Mouse (Mus musculus) liver, postnatal 0 days (tissue): Measurements from ENCODE around the gene Gtf2f1. TPM values are rescaled to one million over a fixed set of nuclear protein-coding genes. Genes with fewer than 3 reads are reported as not detected.

Experiments used
- ATAC-seq: fragments of 200-750 bp; cut with Nextera tagmentation; 2 replicates; pipeline ENCODE4 v1.8.0; 2017; ENCODE audit warnings: mild to moderate bottlenecking, moderate library complexity
- DNase-seq: peaks from one replicate; pipeline ENCODE4 v3.0.0-alpha.2; 2016
- H3K27ac ChIP-seq: fragments of 300-500 bp; sonication (generic); 2 replicates; pipeline ENCODE4 v1.5.1; 2014; ENCODE audit warnings: antibody characterized with exemption, moderate library complexity, mild to moderate bottlenecking, low read depth
- H3K27me3 ChIP-seq: fragments of 300-500 bp; sonication (generic); 2 replicates; pipeline ENCODE4 v1.6.1; 2014; ENCODE audit warnings: low read length, control low read depth, mixed read lengths; ENCODE audit not compliant: insufficient read depth
- H3K36me3 ChIP-seq: fragments of 300-500 bp; sonication (generic); replicated peaks from 2 replicates; pipeline ENCODE4 v1.6.1; 2014; ENCODE audit warnings: mild to moderate bottlenecking, control low read depth, low read length, moderate library complexity, mixed read lengths; ENCODE audit not compliant: insufficient read depth
- H3K4me1 ChIP-seq: fragments of 300-500 bp; sonication (generic); 2 replicates; pipeline ENCODE4 v1.6.1; 2014; ENCODE audit warnings: antibody characterized with exemption, mild to moderate bottlenecking, control low read depth; ENCODE audit not compliant: insufficient read depth
- H3K4me2 ChIP-seq: fragments of 300-500 bp; sonication (generic); 2 replicates; pipeline ENCODE4 v1.6.1; 2014; ENCODE audit warnings: low read depth, mild to moderate bottlenecking, low read length, moderate library complexity, mixed read lengths
- H3K4me3 ChIP-seq: fragments of 300-500 bp; sonication (generic); 2 replicates; pipeline ENCODE4 v1.5.1; 2014; ENCODE audit warnings: low read depth, low read length
- H3K9ac ChIP-seq: fragments of 300-500 bp; sonication (generic); replicated peaks from 2 replicates; pipeline ENCODE4 v1.6.1; 2014; ENCODE audit warnings: mild to moderate bottlenecking, moderate library complexity
- H3K9me3 ChIP-seq: fragments of 300-500 bp; sonication (generic); 2 replicates; pipeline ENCODE4 v1.6.1; 2016; ENCODE audit warnings: mild to moderate bottlenecking, control low read depth, low read length, mixed read lengths
- CTCF ChIP-seq: sonication (generic); IDR thresholded peaks from 2 replicates; pipeline ENCODE4 v1.5.1; 2016; ENCODE audit warnings: antibody characterized with exemption, low read depth
- EP300 ChIP-seq: IDR thresholded peaks from 2 replicates; pipeline ENCODE4 v1.6.1; 2016; ENCODE audit warnings: antibody characterized with exemption, low read depth, mild to moderate bottlenecking
- WGBS: fragments of 180-500 bp; shearing (Covaris S2); extraction: QIAGEN DNeasy Blood & Tissue Kit; methylation state at CpG from one replicate; pipeline ENCODE4 v1.1.7; 2014; ENCODE audit not compliant: insufficient replicate concordance; 5-methylcytosine and 5-hydroxymethylcytosine counted together
- polyA plus RNA-seq: library from polyadenylated mRNA; unstranded; fragments of >200 nt; fragmentation: Nextera tagmentation; extraction: Ambion mirVana; gene quantifications from 2 replicates; pipeline ENCODE4 v1.2.1, GENCODE M21; 2015

The Gtf2f1 gene
- polyA plus RNA-seq, 1 experiment from 2014 or later = 31.3 TPM

DNA sequence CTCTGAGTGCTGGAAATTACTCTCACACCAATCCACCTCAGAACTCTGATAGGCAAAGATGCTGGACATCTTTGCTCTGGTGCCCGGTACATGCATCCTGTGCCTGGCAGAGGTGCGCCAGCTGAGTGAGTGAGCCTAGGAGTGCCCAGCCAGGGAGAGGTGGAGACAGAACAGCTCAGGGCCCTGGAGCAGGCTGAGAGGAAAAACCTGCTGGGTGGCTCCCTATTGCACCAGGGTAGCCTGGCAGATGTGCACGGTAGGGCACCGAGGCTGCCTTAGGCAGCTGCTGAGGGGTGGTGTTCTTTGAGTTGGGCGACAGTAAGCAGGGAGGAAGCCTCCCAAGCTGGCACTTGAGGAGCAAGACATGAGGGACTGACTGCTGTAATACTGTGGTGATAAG lies 29.1 kb downstream of the Gtf2f1 start, which contains the start of gene Acer1:
Acer1 (minus strand) TSS at position 114 of the 400 bp plus-strand sequence.
- Histone ChIP-seq H3K9me3 (no peaks in the 10 kb centered on the region), H3K4me1 (no peaks in the 10 kb centered on the region), H3K4me3 (no peak within 1 kb of the TSS), H3K36me3 (no peaks in the 10 kb centered on the region), H3K9ac (no peak within 1 kb of the TSS), H3K27ac (no peak within 1 kb of the TSS), H3K4me2 (no peak within 1 kb of the TSS), H3K27me3 (no peaks in the 10 kb centered on the region)
- TF ChIP-seq CTCF = no peak
- no peak for TF ChIP-seq EP300
- WGBS = 69% methylated on average over 5 of the region's 5 CpGs
- DNase-seq (no peak), ATAC-seq (no peak)

DNA sequence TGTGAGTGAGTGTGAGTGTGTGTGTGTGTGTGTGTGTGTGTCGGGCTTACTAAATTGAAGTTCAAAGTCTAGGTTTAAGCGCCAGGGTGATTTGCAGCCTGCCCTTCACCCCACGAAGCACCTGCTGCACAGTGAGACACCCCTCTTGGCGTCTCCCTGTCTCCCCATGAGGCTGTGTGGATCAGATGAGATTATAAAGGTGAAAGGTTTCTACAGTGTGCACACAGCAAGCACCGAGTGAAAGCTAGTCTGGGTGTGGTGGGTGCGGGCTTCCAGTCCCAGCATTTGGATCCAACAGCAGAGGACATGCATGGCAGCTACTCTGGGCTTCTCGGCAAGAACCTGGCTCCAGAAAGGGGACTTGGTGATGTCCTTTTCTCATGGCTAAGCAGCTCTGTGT lies 30.0 kb downstream of the Gtf2f1 start:
- Histone ChIP-seq H3K9ac (no peak overlapping the region), H3K27ac (no peak overlapping the region), H3K27me3 (no peaks in the 10 kb centered on the region), H3K36me3 (no peaks in the 10 kb centered on the region), H3K9me3 (no peaks in the 10 kb centered on the region), H3K4me2 (no peak overlapping the region), H3K4me1 (no peaks in the 10 kb centered on the region), H3K4me3 (no peak overlapping the region)
- DNase-seq (no peak), ATAC-seq (no peak)
- 62% methylated on average over 7 of the region's 7 CpGs for whole genome bisulfite sequencing
- TF ChIP-seq EP300 (no peak), CTCF (no peak)

DNA sequence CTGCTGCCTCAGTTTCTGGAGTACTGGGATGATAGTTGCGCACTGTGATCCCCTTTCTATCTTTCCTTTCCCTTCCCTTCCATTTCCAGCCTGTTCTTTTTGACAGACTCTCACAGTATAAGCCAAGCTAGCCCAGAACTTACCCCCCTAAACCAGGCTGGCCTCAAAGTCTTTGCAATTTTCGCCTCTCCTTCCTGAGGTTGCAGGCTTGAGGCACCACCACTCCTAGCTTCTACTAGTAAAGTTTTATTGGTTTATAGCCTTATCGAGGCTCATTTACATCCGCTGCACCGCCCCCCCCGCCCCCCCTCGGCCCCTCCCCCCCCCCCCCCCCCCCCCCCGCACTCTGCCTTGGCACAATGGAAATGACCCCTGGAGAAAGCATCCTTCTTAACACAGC lies 31.6 kb downstream of the Gtf2f1 start:
- Histone ChIP-seq H3K9me3 (no peaks in the 10 kb centered on the region), H3K36me3 (no peaks in the 10 kb centered on the region), H3K4me2 (no peak overlapping the region), H3K27ac (no peak overlapping the region), H3K4me1 (no peaks in the 10 kb centered on the region), H3K9ac (no peak overlapping the region), H3K27me3 (no peaks in the 10 kb centered on the region), H3K4me3 (no peak overlapping the region)
- ATAC-seq (no peak), DNase-seq (no peak)
- WGBS = 47% methylated on average over 6 of the region's 8 CpGs
- TF ChIP-seq EP300 = no peak
- no peak for TF ChIP-seq CTCF

DNA sequence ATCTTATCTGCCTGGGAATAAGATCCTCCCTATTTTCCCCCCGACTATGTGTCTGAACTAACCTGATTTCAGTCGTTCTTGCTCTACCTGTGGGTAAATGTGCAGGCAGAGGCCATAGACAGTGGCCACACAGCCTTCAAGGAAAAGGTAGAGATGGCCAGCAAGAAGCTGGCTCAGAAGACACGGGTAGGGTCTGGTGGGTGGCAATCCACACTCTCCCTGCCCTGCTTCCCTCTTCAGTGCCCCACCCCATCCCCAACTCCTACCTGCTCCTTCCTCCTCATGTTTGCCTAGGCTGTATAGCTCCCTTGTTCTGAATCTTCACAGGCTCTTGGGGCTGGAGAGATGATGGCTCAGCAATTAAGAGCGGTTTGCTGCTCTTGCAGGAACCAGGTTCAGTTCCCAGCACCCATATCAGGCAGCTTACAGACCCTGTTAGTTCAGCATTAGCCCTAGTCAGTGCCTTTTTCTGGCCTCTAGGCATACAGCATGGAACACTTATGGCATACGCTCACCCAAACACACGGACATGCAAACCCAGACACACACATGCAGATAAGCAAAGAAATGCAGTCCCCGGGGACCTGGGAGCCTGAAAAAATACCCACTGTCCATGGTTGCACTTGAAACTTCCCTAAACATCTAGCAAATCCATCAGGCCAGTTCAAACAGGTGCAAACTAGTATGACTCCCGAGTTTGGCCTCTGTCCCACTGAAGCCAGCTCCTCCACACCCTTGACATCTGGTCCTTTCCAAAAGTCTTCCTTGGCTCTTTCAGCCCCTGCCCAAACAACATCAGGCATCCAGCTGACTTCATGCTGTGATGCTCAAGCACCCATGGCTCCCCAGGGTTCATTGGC lies 34.3 kb downstream of the Gtf2f1 start:
- ATAC-seq (no peak), DNase-seq (no peak)
- H3K4me2 ChIP-seq = no peak overlapping the region
- H3K9me3 ChIP-seq = no peaks in the 10 kb centered on the region
- no peaks in the 10 kb centered on the region for H3K36me3 ChIP-seq
- no peak overlapping the region for H3K9ac ChIP-seq
- no peak for TF ChIP-seq EP300
- TF ChIP-seq CTCF = no peak
- no peak overlapping the region for H3K4me3 ChIP-seq
- H3K27ac ChIP-seq = no peak overlapping the region
- WGBS = 69% methylated on average over 8 of the region's 8 CpGs
- no peaks in the 10 kb centered on the region for H3K4me1 ChIP-seq
- no peaks in the 10 kb centered on the region for H3K27me3 ChIP-seq

DNA sequence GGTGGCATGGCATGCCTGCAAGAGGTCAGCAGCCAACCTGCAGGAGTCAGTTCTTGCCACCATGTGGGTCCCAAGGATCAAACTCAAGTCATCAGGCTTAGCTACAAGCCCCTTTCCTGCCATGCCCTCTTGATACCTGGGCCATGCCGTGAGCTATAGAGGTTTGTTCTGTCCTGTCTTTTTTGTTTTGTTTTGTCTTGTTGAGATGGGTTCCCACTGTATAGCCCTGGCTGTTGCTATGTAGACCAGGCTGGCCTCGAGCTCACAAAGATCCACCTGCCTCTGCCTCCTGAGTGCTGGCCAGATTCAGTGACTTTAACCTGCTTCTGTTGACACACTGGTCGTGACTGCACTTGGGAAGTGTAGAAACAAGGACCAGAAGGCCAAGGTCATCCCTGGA lies 35.7 kb downstream of the Gtf2f1 start:
- Histone ChIP-seq H3K4me3 (no peak overlapping the region), H3K4me1 (no peaks in the 10 kb centered on the region), H3K9me3 (no peaks in the 10 kb centered on the region), H3K9ac (no peak overlapping the region), H3K4me2 (no peak overlapping the region), H3K36me3 (no peaks in the 10 kb centered on the region), H3K27me3 (no peaks in the 10 kb centered on the region), H3K27ac (no peak overlapping the region)
- DNase-seq (no peak), ATAC-seq (no peak)
- TF ChIP-seq CTCF (no peak), EP300 (no peak)
- 70% methylated on average over 3 of the region's 3 CpGs for WGBS

DNA sequence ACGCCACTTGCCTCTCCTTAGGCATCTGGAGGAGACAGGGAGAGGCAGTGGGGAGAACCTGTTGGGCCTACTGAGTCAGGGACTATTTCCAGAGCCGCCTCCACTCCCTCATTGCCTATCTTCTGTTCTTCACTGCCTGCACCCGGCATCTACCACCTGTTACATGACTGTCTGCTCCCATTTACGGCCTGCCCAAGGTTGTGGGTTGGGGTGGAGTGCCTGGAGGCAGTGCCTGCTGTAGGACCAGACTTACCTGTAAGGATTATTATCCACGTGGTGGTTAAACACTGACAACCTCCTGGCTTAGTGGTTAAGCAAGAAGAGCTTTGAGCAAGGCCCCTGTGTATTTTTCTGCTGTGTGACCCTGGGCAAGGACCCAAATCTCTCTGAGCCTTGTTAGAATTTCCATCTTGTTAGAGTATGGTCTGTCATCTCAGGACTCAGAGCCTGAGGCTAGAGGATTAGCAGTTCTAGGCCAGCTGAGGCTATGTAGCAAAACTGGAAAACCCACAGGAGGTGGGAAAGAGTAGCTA lies 36.3 kb downstream of the Gtf2f1 start:
- Histone ChIP-seq H3K4me1 (no peaks in the 10 kb centered on the region), H3K27me3 (0 out of 2 replicates have a peak, but pooled peaks cover under 1% of the 10 kb centered on the region), H3K27ac (no peak overlapping the region), H3K36me3 (no peaks in the 10 kb centered on the region), H3K9ac (no peak overlapping the region), H3K4me2 (no peak overlapping the region), H3K4me3 (no peak overlapping the region), H3K9me3 (no peaks in the 10 kb centered on the region)
- 75% methylated on average over 5 of the region's 5 CpGs for WGBS
- no peak for TF ChIP-seq CTCF
- no peak for TF ChIP-seq EP300
- ATAC-seq = no peak
- DNase-seq = no peak
